Mouse (Mus musculus) gastrocnemius, adult 2 months (tissue): ENCODE measurements around the gene Tspan4. TPM values are rescaled to one million over a fixed set of nuclear protein-coding genes. Genes with fewer than 3 reads are reported as not detected.

ENCODE experiments used
- DNase-seq: peaks from one replicate; pipeline ENCODE4 v3.0.0; 2022
- H3K27ac ChIP-seq: fragments of 200-600 bp; 2 replicates; pipeline ENCODE4 v1.8.1; 2022; ENCODE audit warnings: mild to moderate bottlenecking
- H3K4me3 ChIP-seq: fragments of 200-600 bp; 2 replicates; pipeline ENCODE4 v1.8.1; 2022; ENCODE audit warnings: mild to moderate bottlenecking, moderate library complexity
- CTCF ChIP-seq: fragments of 200-600 bp; IDR thresholded peaks from 2 replicates; pipeline ENCODE4 v1.8.1; 2022; ENCODE audit warnings: antibody characterized with exemption, mild to moderate bottlenecking, moderate library complexity
- intact Hi-C: fragments of 180-260 bp; cut with DNase I; formaldehyde crosslinking; loops from one replicate; pipeline ENCODE4 v1.15.1; 2025
- total RNA-seq, 2 experiments: library from RNA; stranded (reverse); gene quantifications; 2 replicates each; pipeline ENCODE4 v1.2.3; 2021

The Tspan4 gene
- total RNA-seq, 2 experiments from 2014 or later: 7.6 to 8.2 TPM

- no peak for TF ChIP-seq CTCF
These were observed 17.8 kb upstream of the Tspan4 start for GRCm38 (mm10) chr7:141457236-141457635.

GRCm38 (mm10) chr7:141457986-141458660 is 16.9 kb upstream of the Tspan4 start:
- peak; percentile 78 for DNase-seq
- TF ChIP-seq CTCF: peak; percentile 72
- H3K27ac ChIP-seq: peak overlapping the region; percentile 100
- intact Hi-C loops: loop anchor here (5.0 kb wide), 1 partner anchor 46 kb away; the partner anchor contains the start of gene Gatd1
- peak overlapping the region; percentile 86 for H3K4me3 ChIP-seq

More at GRCm38 (mm10) chr7:141457236-141457635, 17.8 kb upstream of the Tspan4 start:
- Histone ChIP-seq H3K27ac (peak overlapping the region; percentile 100), H3K4me3 (peak overlapping the region; percentile 86)
- intact Hi-C loops: loop anchor here (5.0 kb wide), 1 partner anchor 45 kb away; the partner anchor contains the start of gene Gatd1
- DNase-seq: peak; percentile 27

GRCm38 (mm10) chr7:141458661-141459060 is 16.4 kb upstream of the Tspan4 start:
- Histone ChIP-seq H3K4me3 (peak overlapping the region; percentile 40; the same call in 1 of the 2 replicates), H3K27ac (peak overlapping the region; percentile 94)
- intact Hi-C loops: loop anchor here (5.0 kb wide), 1 partner anchor 46 kb away; the partner anchor contains the start of gene Gatd1
- no peak; the same call in 1 of the 2 replicates for TF ChIP-seq CTCF
- DNase-seq: no peak

GRCm38 (mm10) chr7:141459301-141459711 is 15.7 kb upstream of the Tspan4 start:
- Histone ChIP-seq H3K4me3 (peak overlapping the region; percentile 40), H3K27ac (peak overlapping the region; percentile 94)
- DNase-seq: peak; percentile 65
- TF ChIP-seq CTCF: no peak
- intact Hi-C loops: loop anchor here (5.0 kb wide), 1 partner anchor 47 kb away; the partner anchor contains the start of gene Gatd1

GRCm38 (mm10) chr7:141460001-141460390 is 15.0 kb upstream of the Tspan4 start:
- intact Hi-C loops: no loop called here
- Histone ChIP-seq H3K4me3 (peak overlapping the region; percentile 81), H3K27ac (peak overlapping the region; percentile 94)
- DNase-seq: peak; percentile 69
- no peak for TF ChIP-seq CTCF

GRCm38 (mm10) chr7:141460391-141461113 is 14.5 kb upstream of the Tspan4 start, which contains the start of gene Cracr2b:
TSS of gene Cracr2b (plus strand) at chr7:141461094.
- no peak for TF ChIP-seq CTCF
- peak within 1 kb of the TSS; percentile 81 for H3K4me3 ChIP-seq
- DNase-seq: peak; percentile 67
- H3K27ac ChIP-seq: peak within 1 kb of the TSS; percentile 94
- intact Hi-C loops: no loop called here

GRCm38 (mm10) chr7:141461521-141462332 is 13.3 kb upstream of the Tspan4 start:
- TF ChIP-seq CTCF: peak; percentile 42
- Histone ChIP-seq H3K4me3 (peak overlapping the region; percentile 81), H3K27ac (peak overlapping the region; percentile 94)
- intact Hi-C loops: no loop called here
- peak; percentile 65 for DNase-seq

- peak; percentile 77 for DNase-seq
- TF ChIP-seq CTCF: no peak
- peak overlapping the region; percentile 94 for H3K27ac ChIP-seq
- H3K4me3 ChIP-seq: peak overlapping the region; percentile 81
- intact Hi-C loops: no loop called here
These were observed 12.7 kb upstream of the Tspan4 start for GRCm38 (mm10) chr7:141462333-141462821.

GRCm38 (mm10) chr7:141463824-141464602 is 11.0 kb upstream of the Tspan4 start:
- intact Hi-C loops: no loop called here
- Histone ChIP-seq H3K4me3 (peak overlapping the region; percentile 81), H3K27ac (peak overlapping the region; percentile 94)
- peak; percentile 66 for DNase-seq
- no peak for TF ChIP-seq CTCF

- intact Hi-C loops: no loop called here
- Histone ChIP-seq H3K4me3 (peak overlapping the region; percentile 81), H3K27ac (peak overlapping the region; percentile 94)
- TF ChIP-seq CTCF: no peak
- DNase-seq: peak; percentile 44
These were observed 10.3 kb upstream of the Tspan4 start for GRCm38 (mm10) chr7:141464603-141465201.
